12 mouse cellular contexts compared by ENCODE assay signal in the genomic region with DNA sequence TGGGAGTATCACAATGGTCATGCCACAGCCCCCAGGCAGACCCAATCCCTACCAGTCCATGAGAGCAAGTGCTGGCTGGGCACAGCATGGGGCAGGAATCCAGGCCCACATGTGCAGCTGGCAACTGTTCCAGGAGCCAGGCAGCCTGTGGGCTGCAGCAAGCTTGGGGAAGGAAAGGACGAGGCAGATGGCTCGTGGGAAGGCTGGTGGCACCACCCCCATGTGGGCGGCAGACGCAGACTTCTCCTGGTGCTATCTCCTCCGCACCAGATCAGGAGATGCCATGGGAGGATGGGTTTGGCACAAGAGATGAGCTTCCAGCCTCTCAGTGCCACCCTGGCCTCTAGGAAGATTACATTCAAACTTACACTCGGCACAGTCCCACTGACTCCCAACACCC. TPM values are rescaled to one million over a fixed set of nuclear protein-coding genes. Genes with fewer than 3 reads are reported as not detected.
DNase-seq lines count a peak whose midpoint lies in the region; ATAC-seq lines count a peak whose summit lies in the region.
"Had no signal": no experiment of that assay in that cellular context is flagged by ENCODE, and none has a peak within 500 bp of the region (broad histone marks: within the 10 kb centered on the region; RNA-seq: fewer than 3 reads in every experiment).

No protein-coding gene starts in this region.

- no peaks in the 10 kb centered on the region for H3K36me3 ChIP-seq in forebrain, embryonic 16.5 days (ENCODE audit: control insufficient read depth, insufficient read depth)
- H3K36me3 ChIP-seq in forebrain, embryonic 10.5 days (replicated peaks): no peaks in the 10 kb centered on the region
- H3K36me3 ChIP-seq in embryonic facial prominence, embryonic 10.5 days (replicated peaks): no peaks in the 10 kb centered on the region
- H3K36me3 ChIP-seq: hindbrain, embryonic 15.5 days had no signal

- peaks cover 22% of the 10 kb centered on the region for H3K4me1 ChIP-seq in forebrain, embryonic 16.5 days (replicated peaks; ENCODE audit: control insufficient read depth, insufficient read depth, low read length)
- peaks cover 21% of the 10 kb centered on the region for H3K4me1 ChIP-seq in forebrain, embryonic 10.5 days
- peaks cover 6% of the 10 kb centered on the region for H3K4me1 ChIP-seq in embryonic facial prominence, embryonic 10.5 days

- no peak for DNase-seq in forebrain, embryonic 10.5 days (ENCODE audit: extremely low spot score, low spot score)
- DNase-seq in cerebellum, postnatal 25 days: peak; percentile 79 to 80
- peak; percentile 79 to 90 for DNase-seq in layer of hippocampus, postnatal 14 days (ENCODE audit: low spot score in 2 of 2)
- peak; percentile 86 to 92 for DNase-seq in right cerebral cortex, postnatal 10 days (ENCODE audit: low spot score in 2 of 2)
- DNase-seq in embryonic facial prominence, embryonic 10.5 days (ENCODE audit: low spot score): no peak
- DNase-seq in thymus, postnatal 10 days (ENCODE audit: low spot score in 2 of 2): no peak
- DNase-seq in urinary bladder, postnatal 14 days (ENCODE audit: low spot score): no peak
- DNase-seq: lung, embryonic 14.5 days had no signal

- peak; percentile 37; the same call in 1 of the 2 replicates for ATAC-seq in forebrain, embryonic 16.5 days

- H3K4me2 ChIP-seq in forebrain, embryonic 16.5 days (ENCODE audit: low read length): no peak overlapping the region
- H3K4me2 ChIP-seq: hindbrain, embryonic 15.5 days; lung, embryonic 14.5 days had no signal

- H3K9ac ChIP-seq in forebrain, embryonic 16.5 days (replicated peaks; ENCODE audit: low read depth, low read length): no peak overlapping the region
- H3K9ac ChIP-seq: hindbrain, embryonic 15.5 days; lung, embryonic 14.5 days had no signal

- no peak overlapping the region for H3K27ac ChIP-seq in forebrain, embryonic 16.5 days (ENCODE audit: low read length)
- no peak overlapping the region for H3K27ac ChIP-seq in forebrain, embryonic 10.5 days
- H3K27ac ChIP-seq in embryonic facial prominence, embryonic 10.5 days (replicated peaks): no peak overlapping the region
- H3K27ac ChIP-seq: hindbrain, embryonic 15.5 days had no signal

- H3K9me3 ChIP-seq in forebrain, embryonic 16.5 days (ENCODE audit: control insufficient read depth, low read length): no peaks in the 10 kb centered on the region
- H3K9me3 ChIP-seq in forebrain, embryonic 10.5 days: no peaks in the 10 kb centered on the region
- H3K9me3 ChIP-seq in embryonic facial prominence, embryonic 10.5 days: no peaks in the 10 kb centered on the region
- H3K9me3 ChIP-seq: hindbrain, embryonic 15.5 days had no signal

- H3K4me3 ChIP-seq in forebrain, embryonic 16.5 days (replicated peaks; ENCODE audit: low read length): no peak overlapping the region
- no peak overlapping the region for H3K4me3 ChIP-seq in forebrain, embryonic 10.5 days
- no peak overlapping the region for H3K4me3 ChIP-seq in embryonic facial prominence, embryonic 10.5 days
- H3K4me3 ChIP-seq: hindbrain, embryonic 15.5 days had no signal

- no peaks in the 10 kb centered on the region for H3K27me3 ChIP-seq in forebrain, embryonic 16.5 days (replicated peaks; ENCODE audit: control insufficient read depth, insufficient read depth, low read length)
- no peaks in the 10 kb centered on the region for H3K27me3 ChIP-seq in forebrain, embryonic 10.5 days (ENCODE audit: poor library complexity, severe bottlenecking)
- no peaks in the 10 kb centered on the region for H3K27me3 ChIP-seq in embryonic facial prominence, embryonic 10.5 days (replicated peaks; ENCODE audit: low read depth, poor library complexity, severe bottlenecking)
- H3K27me3 ChIP-seq: hindbrain, embryonic 15.5 days had no signal

- WGBS in forebrain, embryonic 16.5 days: 54% methylated on average over 6 of the region's 6 CpGs
- 87% methylated on average over 6 of the region's 6 CpGs for whole genome bisulfite sequencing in forebrain, embryonic 10.5 days
- WGBS in embryonic facial prominence, embryonic 10.5 days: 87% methylated on average over 6 of the region's 6 CpGs

RNA-seq across cellular contexts. Expression of gene Ppp1r26, which starts 33.7 kb away (rescaled TPM):
- 8.9 and 11.5 TPM in 2 replicates for polyA plus RNA-seq in forebrain, embryonic 16.5 days (2015; fragmentation: Nextera tagmentation; extraction: Ambion mirVana)
- 5.8 and 6.1 TPM in 2 replicates for polyA plus RNA-seq in forebrain, embryonic 10.5 days (2016; fragmentation: Nextera tagmentation; extraction: Ambion mirVana)
- total RNA-seq in layer of hippocampus, postnatal 14 days (2021): 10 to 100 TPM; 14.1 to 15.4 TPM
- 5.0 and 5.3 TPM in 2 replicates for polyA plus RNA-seq in embryonic facial prominence, embryonic 10.5 days (2016; fragmentation: Nextera tagmentation; extraction: Ambion mirVana)

RNA-seq across cellular contexts. Expression of gene 1700007K13Rik, which starts 53.2 kb away (rescaled TPM):
- 1.0 and 1.2 TPM in 2 replicates for polyA plus RNA-seq in forebrain, embryonic 16.5 days (2015; fragmentation: Nextera tagmentation; extraction: Ambion mirVana)
- polyA plus RNA-seq in forebrain, embryonic 10.5 days (2016; fragmentation: Nextera tagmentation; extraction: Ambion mirVana): 2.0 and 2.4 TPM in 2 replicates
- 1 to 10 TPM; 3.3 to 6.8 TPM for total RNA-seq in layer of hippocampus, postnatal 14 days (2021)
- 1.3 and 1.5 TPM in 2 replicates for polyA plus RNA-seq in embryonic facial prominence, embryonic 10.5 days (2016; fragmentation: Nextera tagmentation; extraction: Ambion mirVana)
- total RNA-seq: granulocyte monocyte progenitor cell, adult 5-6 weeks had no signal
- polyA plus RNA-seq: large intestine, adult 2 months; lung, embryonic 14.5 days had no signal

RNA-seq across cellular contexts. Expression of gene Mrps2, which starts 54.9 kb away (rescaled TPM):
- polyA plus RNA-seq in forebrain, embryonic 16.5 days (2015; fragmentation: Nextera tagmentation; extraction: Ambion mirVana): 50.9 and 60.0 TPM in 2 replicates
- 68.1 and 70.3 TPM in 2 replicates for polyA plus RNA-seq in forebrain, embryonic 10.5 days (2016; fragmentation: Nextera tagmentation; extraction: Ambion mirVana)
- total RNA-seq in layer of hippocampus, postnatal 14 days (2021): 10 to 100 TPM; 36.8 to 37.3 TPM
- polyA plus RNA-seq in embryonic facial prominence, embryonic 10.5 days (2016; fragmentation: Nextera tagmentation; extraction: Ambion mirVana): 68.5 and 71.9 TPM in 2 replicates

Comparison
In these comparisons a context has a peak if more than half of its experiments do, and no peak if none do; other contexts are left out.
1. DNase-seq: peak in cerebellum, postnatal 25 days (2 of 2), layer of hippocampus, postnatal 14 days (2 of 2) and right cerebral cortex, postnatal 10 days (2 of 2); none in forebrain, embryonic 10.5 days (single experiment), embryonic facial prominence, embryonic 10.5 days (single experiment), thymus, postnatal 10 days (0 of 2) and urinary bladder, postnatal 14 days (single experiment).